Mouse (Mus musculus): ENCODE measurements around the gene F3. TPM values are rescaled to one million over a fixed set of nuclear protein-coding genes. Genes with fewer than 3 reads are reported as not detected.
"Not testable (repeated sequence)": the region's sequence is repeated elsewhere in the genome, so short reads cannot be mapped to it uniquely, and the experiment has no call there.

Gene F3
- polyA plus RNA-seq, 1 experiment from 2014 or later, result 1.7 TPM

- ATAC-seq (replicated peaks; ENCODE audit: low FRiP score) (no peak), DNase-seq (ENCODE audit: low spot score) (no peak)
- no peak overlapping the region for H3K9ac ChIP-seq (ENCODE audit: low read depth, low read length)
- H3K9me3 ChIP-seq (ENCODE audit: control insufficient read depth, low read length), result no peaks in the 10 kb centered on the region
- H3K4me2 ChIP-seq, result no peak overlapping the region
- peaks cover 14% of the 10 kb centered on the region; the same call in 1 of the 2 replicates for H3K4me1 ChIP-seq (replicated peaks; ENCODE audit: control insufficient read depth, insufficient read depth, low read length)
- no peak overlapping the region for H3K4me3 ChIP-seq (ENCODE audit: low read depth, low read length)
- no peaks in the 10 kb centered on the region for H3K27me3 ChIP-seq (replicated peaks; ENCODE audit: control insufficient read depth, insufficient read depth, low read length)
- no peaks in the 10 kb centered on the region for H3K36me3 ChIP-seq (ENCODE audit: control insufficient read depth, insufficient read depth, low read length)
- WGBS, result 64% methylated on average over 9 of the region's 9 CpGs
- no peak overlapping the region for H3K27ac ChIP-seq (ENCODE audit: low read depth, low read length)
Observed at GRCm38 (mm10) chr3:121738742-121739342, 15.5 kb downstream of the F3 start.

GRCm38 (mm10) chr3:121739489-121740213 is 16.3 kb downstream of the F3 start:
- ATAC-seq (replicated peaks; ENCODE audit: low FRiP score) (no peak), DNase-seq (ENCODE audit: low spot score) (no peak)
- no peaks in the 10 kb centered on the region for H3K9me3 ChIP-seq (ENCODE audit: control insufficient read depth, low read length)
- no peak overlapping the region for H3K4me3 ChIP-seq (ENCODE audit: low read depth, low read length)
- no peaks in the 10 kb centered on the region for H3K27me3 ChIP-seq (replicated peaks; ENCODE audit: control insufficient read depth, insufficient read depth, low read length)
- no peak overlapping the region for H3K4me2 ChIP-seq
- H3K9ac ChIP-seq (ENCODE audit: low read depth, low read length), result no peak overlapping the region
- H3K27ac ChIP-seq (ENCODE audit: low read depth, low read length), result no peak overlapping the region
- H3K4me1 ChIP-seq (replicated peaks; ENCODE audit: control insufficient read depth, insufficient read depth, low read length), result peaks cover 14% of the 10 kb centered on the region; the same call in 1 of the 2 replicates
- no peaks in the 10 kb centered on the region for H3K36me3 ChIP-seq (ENCODE audit: control insufficient read depth, insufficient read depth, low read length)
- WGBS, result 38% methylated on average over 17 of the region's 17 CpGs

- DNase-seq (ENCODE audit: low spot score), result not testable (repeated sequence)
Observed at GRCm38 (mm10) chr3:121741186-121741848, 18.0 kb downstream of the F3 start.

DNA sequence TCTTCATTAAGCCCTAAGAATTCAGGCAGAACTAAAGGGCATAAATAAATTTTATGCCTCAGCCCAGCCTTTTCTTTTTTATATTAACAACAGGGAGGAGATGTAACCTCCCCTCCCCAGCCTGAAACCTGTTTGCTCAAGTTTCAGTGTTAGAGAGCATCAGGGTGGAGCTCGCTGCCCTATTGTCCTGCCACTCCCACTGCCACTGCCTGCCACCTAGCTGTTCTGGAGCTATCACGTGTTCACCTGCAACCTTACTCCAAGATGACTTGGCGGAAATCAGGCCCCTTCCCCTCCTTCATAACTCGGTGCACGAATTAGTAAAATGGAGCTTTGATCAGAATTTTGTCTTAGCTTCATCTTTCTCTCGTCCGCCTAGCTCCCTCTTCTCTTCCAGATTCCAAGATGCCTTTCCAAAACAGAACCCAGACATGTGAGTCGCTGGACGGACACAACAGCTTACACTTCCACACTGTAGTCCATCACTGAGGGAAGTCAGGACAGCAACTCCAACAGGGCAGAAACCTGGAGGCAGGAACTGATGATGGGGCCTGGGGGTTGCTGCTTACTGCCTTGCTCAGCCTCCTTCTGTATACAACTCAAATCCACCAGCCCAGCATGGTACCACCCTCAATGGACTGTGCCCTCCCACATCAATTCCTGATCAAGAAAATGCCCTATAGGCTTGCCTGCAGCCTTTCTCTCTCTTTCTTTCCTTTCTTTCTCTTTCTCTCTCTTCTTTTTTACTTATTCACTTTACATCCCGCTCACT is 31.2 kb downstream of the F3 start:
- WGBS, result 77% methylated on average over 10 of the region's 10 CpGs
- H3K4me1 ChIP-seq (replicated peaks; ENCODE audit: control insufficient read depth, insufficient read depth, low read length); DNase-seq (ENCODE audit: low spot score); H3K9me3 ChIP-seq (ENCODE audit: control insufficient read depth, low read length); H3K36me3 ChIP-seq (ENCODE audit: control insufficient read depth, insufficient read depth, low read length); H3K27ac ChIP-seq (ENCODE audit: low read depth, low read length); ATAC-seq (replicated peaks; ENCODE audit: low FRiP score); H3K27me3 ChIP-seq (replicated peaks; ENCODE audit: control insufficient read depth, insufficient read depth, low read length); H3K4me3 ChIP-seq (ENCODE audit: low read depth, low read length); H3K4me2 ChIP-seq; H3K9ac ChIP-seq (ENCODE audit: low read depth, low read length): not testable (repeated sequence)

More at GRCm38 (mm10) chr3:121741186-121741848, 18.0 kb downstream of the F3 start:
- 85% methylated on average over 4 of the region's 4 CpGs for WGBS
- H3K4me1 ChIP-seq (replicated peaks; ENCODE audit: control insufficient read depth, insufficient read depth, low read length); H3K27me3 ChIP-seq (replicated peaks; ENCODE audit: control insufficient read depth, insufficient read depth, low read length); H3K4me3 ChIP-seq (ENCODE audit: low read depth, low read length); H3K36me3 ChIP-seq (ENCODE audit: control insufficient read depth, insufficient read depth, low read length); H3K9me3 ChIP-seq (ENCODE audit: control insufficient read depth, low read length); H3K9ac ChIP-seq (ENCODE audit: low read depth, low read length); H3K27ac ChIP-seq (ENCODE audit: low read depth, low read length); H3K4me2 ChIP-seq; ATAC-seq (replicated peaks; ENCODE audit: low FRiP score): not testable (repeated sequence)

DNA sequence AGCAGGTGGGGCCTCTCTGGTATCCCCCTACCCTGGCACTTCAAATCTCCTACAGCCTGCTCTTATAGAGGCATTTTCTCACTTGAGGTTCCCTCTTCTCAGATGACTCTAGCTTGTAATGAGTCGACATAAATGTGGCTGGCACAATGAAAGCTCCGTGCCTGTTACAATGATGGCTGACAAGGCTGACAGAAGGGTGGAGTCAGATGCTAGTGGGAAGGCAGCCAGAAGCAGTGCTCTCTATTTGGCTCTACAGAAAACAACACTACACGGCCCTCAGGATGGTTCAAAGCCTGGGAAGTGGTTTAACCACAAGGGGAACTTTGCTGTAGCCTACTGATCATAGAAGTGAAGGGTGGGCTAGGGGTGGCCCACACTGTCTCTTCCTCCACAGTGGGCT is 31.8 kb downstream of the F3 start:
- Histone ChIP-seq H3K4me1 (replicated peaks; ENCODE audit: control insufficient read depth, insufficient read depth, low read length) (no peaks in the 10 kb centered on the region), H3K36me3 (ENCODE audit: control insufficient read depth, insufficient read depth, low read length) (no peaks in the 10 kb centered on the region; the same call in 1 of the 2 replicates), H3K4me2 (no peak overlapping the region), H3K4me3 (ENCODE audit: low read depth, low read length) (no peak overlapping the region), H3K27me3 (replicated peaks; ENCODE audit: control insufficient read depth, insufficient read depth, low read length) (no peaks in the 10 kb centered on the region), H3K9me3 (ENCODE audit: control insufficient read depth, low read length) (no peaks in the 10 kb centered on the region), H3K9ac (ENCODE audit: low read depth, low read length) (no peak overlapping the region), H3K27ac (ENCODE audit: low read depth, low read length) (no peak overlapping the region)
- DNase-seq (ENCODE audit: low spot score) (no peak), ATAC-seq (replicated peaks; ENCODE audit: low FRiP score) (no peak)
- WGBS, result 38% methylated on average over 3 of the region's 3 CpGs

DNA sequence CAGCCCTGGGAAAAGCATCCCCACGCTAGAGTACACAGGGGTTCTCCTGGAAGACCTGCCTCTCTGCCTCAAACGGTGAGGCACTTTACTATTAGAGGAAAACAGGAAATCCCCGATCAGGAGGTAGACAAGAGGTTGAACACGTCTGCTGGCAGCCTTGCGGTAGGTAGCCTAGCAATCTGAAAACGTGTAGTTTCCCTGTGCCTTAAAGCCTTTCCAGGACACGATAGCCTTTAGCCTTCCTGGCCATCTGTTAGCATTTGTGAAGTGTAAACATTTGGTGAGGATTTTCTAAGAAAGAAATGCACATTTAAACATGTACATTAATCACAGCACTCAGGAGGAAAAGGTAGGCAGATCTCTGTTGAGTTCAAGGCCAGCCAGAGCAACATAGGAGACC is 35.0 kb downstream of the F3 start:
- Histone ChIP-seq H3K4me1 (replicated peaks; ENCODE audit: control insufficient read depth, insufficient read depth, low read length) (no peaks in the 10 kb centered on the region), H3K27me3 (replicated peaks; ENCODE audit: control insufficient read depth, insufficient read depth, low read length) (no peaks in the 10 kb centered on the region), H3K9ac (ENCODE audit: low read depth, low read length) (no peak overlapping the region), H3K4me3 (ENCODE audit: low read depth, low read length) (no peak overlapping the region), H3K36me3 (ENCODE audit: control insufficient read depth, insufficient read depth, low read length) (peaks cover 2% of the 10 kb centered on the region; the same call in 1 of the 2 replicates), H3K27ac (ENCODE audit: low read depth, low read length) (no peak overlapping the region), H3K9me3 (ENCODE audit: control insufficient read depth, low read length) (no peaks in the 10 kb centered on the region), H3K4me2 (no peak overlapping the region)
- DNase-seq (ENCODE audit: low spot score) (no peak), ATAC-seq (replicated peaks; ENCODE audit: low FRiP score) (no peak)
- WGBS, result 50% methylated on average over 7 of the region's 7 CpGs

GRCm38 (mm10) chr3:121762056-121762852 is 38.9 kb downstream of the F3 start:
- ATAC-seq (replicated peaks; ENCODE audit: low FRiP score) (0 out of 2 replicates have a peak, but pooled peaks have one; percentile 54), DNase-seq (ENCODE audit: low spot score) (no peak)
- Histone ChIP-seq H3K27me3 (replicated peaks; ENCODE audit: control insufficient read depth, insufficient read depth, low read length) (no peaks in the 10 kb centered on the region), H3K4me2 (no peak overlapping the region), H3K4me1 (replicated peaks; ENCODE audit: control insufficient read depth, insufficient read depth, low read length) (no peaks in the 10 kb centered on the region), H3K9me3 (ENCODE audit: control insufficient read depth, low read length) (no peaks in the 10 kb centered on the region), H3K9ac (ENCODE audit: low read depth, low read length) (no peak overlapping the region), H3K36me3 (ENCODE audit: control insufficient read depth, insufficient read depth, low read length) (peaks cover 13% of the 10 kb centered on the region; the same call in 1 of the 2 replicates), H3K4me3 (ENCODE audit: low read depth, low read length) (no peak overlapping the region), H3K27ac (ENCODE audit: low read depth, low read length) (no peak overlapping the region)
- WGBS, result 64% methylated on average over 4 of the region's 4 CpGs

DNA sequence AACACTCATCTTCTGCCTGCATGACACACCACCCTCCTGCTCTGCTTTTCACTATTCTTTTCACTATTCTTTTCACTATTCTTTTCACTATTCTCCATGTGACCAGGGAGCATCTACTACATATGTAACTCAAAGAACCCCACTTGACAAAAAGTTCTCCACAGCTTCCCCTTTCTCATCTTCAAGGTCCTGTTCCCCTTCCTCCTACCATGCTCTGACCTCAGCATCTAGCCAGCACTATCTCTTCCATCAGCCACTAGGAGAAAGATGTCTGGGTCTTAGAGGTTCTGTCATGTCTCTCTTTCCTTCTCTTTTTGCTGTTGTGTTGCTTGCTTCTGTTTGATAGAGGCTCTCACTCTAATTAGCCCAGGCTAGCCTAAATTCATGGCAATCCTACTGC is 42.7 kb downstream of the F3 start:
- no peak overlapping the region for H3K4me3 ChIP-seq (ENCODE audit: low read depth, low read length)
- peaks cover 22% of the 10 kb centered on the region; the same call in 1 of the 2 replicates for H3K36me3 ChIP-seq (ENCODE audit: control insufficient read depth, insufficient read depth, low read length)
- no peak overlapping the region for H3K4me2 ChIP-seq
- no peaks in the 10 kb centered on the region for H3K9me3 ChIP-seq (ENCODE audit: control insufficient read depth, low read length)
- H3K9ac ChIP-seq (ENCODE audit: low read depth, low read length), result no peak overlapping the region
- no peaks in the 10 kb centered on the region for H3K4me1 ChIP-seq (replicated peaks; ENCODE audit: control insufficient read depth, insufficient read depth, low read length)
- no peaks in the 10 kb centered on the region for H3K27me3 ChIP-seq (replicated peaks; ENCODE audit: control insufficient read depth, insufficient read depth, low read length)
- ATAC-seq (replicated peaks; ENCODE audit: low FRiP score) (no peak), DNase-seq (ENCODE audit: low spot score) (no peak)
- no peak overlapping the region for H3K27ac ChIP-seq (ENCODE audit: low read depth, low read length)

Data from liver, embryonic 11.5 days (tissue).